In genomic region chr4:40253766-40254165, GRCm38 (mm10) we compare ENCODE assay signal across 24 mouse cellular contexts. TPM values are rescaled to one million over a fixed set of nuclear protein-coding genes. Genes with fewer than 3 reads are reported as not detected.
DNase-seq lines count a peak whose midpoint lies in the region; ATAC-seq and TF ChIP-seq lines count a peak whose summit lies in the region.
"Had no signal": no experiment of that assay in that cellular context is flagged by ENCODE, and none has a peak within 500 bp of the region (broad histone marks: within the 10 kb centered on the region; RNA-seq: fewer than 3 reads in every experiment).

No protein-coding gene starts in this region.

- no peak for TF ChIP-seq CTCF in heart, postnatal 0 days (IDR thresholded peaks at IDR 0.05; ENCODE audit: low read depth)
- no peak for TF ChIP-seq CTCF in lung, postnatal 0 days (IDR thresholded peaks at IDR 0.05)

- DNase-seq in heart, postnatal 0 days (ENCODE audit: low spot score) = no peak
- no peak for DNase-seq in heart, adult 18-20 months
- no peak for DNase-seq in lung, postnatal 0 days (ENCODE audit: low spot score)
- DNase-seq in lung, postnatal 36 days = no peak
- DNase-seq in Muller cell, postnatal 12 days (ENCODE audit: inconsistent ontology term) = peak; percentile 23
- DNase-seq in adrenal gland, adult 18-20 months (ENCODE audit: low spot score in 2 of 2) = no peak
- DNase-seq: adrenal gland, adult 8-10 months; adrenal gland, postnatal 36 days; cerebellum, adult 18-20 months; cerebellum, adult 9-10 months; cerebellum, postnatal 14 days; gastrocnemius, postnatal 25 days; heart, adult 2 months; heart, postnatal 14 days; heart, postnatal 4 days had no signal

- TF ChIP-seq EP300 in heart, postnatal 0 days (IDR thresholded peaks at IDR 0.05; ENCODE audit: low read depth) = no peak
- no peak for TF ChIP-seq EP300 in lung, postnatal 0 days (IDR thresholded peaks at IDR 0.05)

- H3K27ac ChIP-seq in heart, postnatal 0 days (ENCODE audit: low read depth) = no peak overlapping the region
- H3K27ac ChIP-seq in lung, postnatal 0 days (ENCODE audit: low read length) = no peak overlapping the region
- H3K27ac ChIP-seq: embryonic facial prominence, embryonic 12.5 days; forebrain, embryonic 12.5 days; forebrain, embryonic 15.5 days; heart, adult 2 months; heart, embryonic 10.5 days; hindbrain, embryonic 14.5 days; hindbrain, postnatal 0 days had no signal

- H3K9me3 ChIP-seq in heart, postnatal 0 days (replicated peaks; ENCODE audit: control insufficient read depth, low read length) = no peaks in the 10 kb centered on the region
- no peaks in the 10 kb centered on the region for H3K9me3 ChIP-seq in lung, postnatal 0 days (ENCODE audit: low read length)
- H3K9me3 ChIP-seq: embryonic facial prominence, embryonic 12.5 days; forebrain, embryonic 12.5 days; forebrain, embryonic 15.5 days; heart, embryonic 10.5 days had no signal

- no peak overlapping the region for H3K4me3 ChIP-seq in heart, postnatal 0 days (ENCODE audit: low read depth, low read length)
- no peak overlapping the region for H3K4me3 ChIP-seq in lung, postnatal 0 days (ENCODE audit: low read depth, low read length)
- H3K4me3 ChIP-seq: embryonic facial prominence, embryonic 12.5 days; erythroblast, embryonic 14.5 days; forebrain, embryonic 12.5 days; forebrain, embryonic 15.5 days; heart, adult 2 months; heart, embryonic 10.5 days had no signal

- peak; percentile 53; the same call in 1 of the 2 replicates for ATAC-seq in heart, postnatal 0 days (ENCODE audit: insufficient read depth, low read depth)
- ATAC-seq in lung, postnatal 0 days = peak; percentile 56
- ATAC-seq: forebrain, embryonic 15.5 days; hindbrain, postnatal 0 days; inflammation-experienced regulatory T-cells, adult 6 months; intestine, embryonic 16.5 days had no signal

- no peaks in the 10 kb centered on the region for H3K4me1 ChIP-seq in heart, postnatal 0 days (ENCODE audit: control insufficient read depth, insufficient read depth)
- H3K4me1 ChIP-seq in lung, postnatal 0 days (ENCODE audit: insufficient read depth, low read depth, low read length) = no peaks in the 10 kb centered on the region
- H3K4me1 ChIP-seq: embryonic facial prominence, embryonic 12.5 days; forebrain, embryonic 12.5 days; forebrain, embryonic 15.5 days; heart, embryonic 10.5 days had no signal

- no peak overlapping the region for H3K9ac ChIP-seq in heart, postnatal 0 days (replicated peaks; ENCODE audit: low read depth, low read length)
- H3K9ac ChIP-seq in lung, postnatal 0 days (replicated peaks; ENCODE audit: low read depth) = no peak overlapping the region
- H3K9ac ChIP-seq: embryonic facial prominence, embryonic 12.5 days; forebrain, embryonic 12.5 days; forebrain, embryonic 15.5 days; hindbrain, embryonic 14.5 days had no signal

- no peaks in the 10 kb centered on the region for H3K27me3 ChIP-seq in heart, postnatal 0 days (ENCODE audit: control insufficient read depth, insufficient read depth, low read length)
- H3K27me3 ChIP-seq in lung, postnatal 0 days (replicated peaks; ENCODE audit: insufficient read depth, low read length) = no peaks in the 10 kb centered on the region
- H3K27me3 ChIP-seq: embryonic facial prominence, embryonic 12.5 days; forebrain, embryonic 12.5 days; forebrain, embryonic 15.5 days had no signal

- 0 out of 2 replicates have a peak, but pooled peaks cover 1% of the 10 kb centered on the region for H3K36me3 ChIP-seq in heart, postnatal 0 days (replicated peaks; ENCODE audit: control insufficient read depth, insufficient read depth, low read length)
- H3K36me3 ChIP-seq in lung, postnatal 0 days (ENCODE audit: insufficient read depth, low read length) = no peaks in the 10 kb centered on the region
- H3K36me3 ChIP-seq: embryonic facial prominence, embryonic 12.5 days had no signal

- H3K4me2 ChIP-seq in heart, postnatal 0 days (ENCODE audit: low read depth, low read length) = no peak overlapping the region
- H3K4me2 ChIP-seq in lung, postnatal 0 days (replicated peaks; ENCODE audit: low read depth, low read length) = no peak overlapping the region
- H3K4me2 ChIP-seq: embryonic facial prominence, embryonic 12.5 days; forebrain, embryonic 12.5 days; forebrain, embryonic 15.5 days; hindbrain, embryonic 14.5 days had no signal

- 31% methylated on average over 2 of the region's 2 CpGs for WGBS in heart, postnatal 0 days
- WGBS in lung, postnatal 0 days = 43% methylated on average over 2 of the region's 2 CpGs

RNA-seq across cellular contexts. Expression of gene Ddx58, which starts 14.1 kb away (rescaled TPM):
- total RNA-seq in heart, postnatal 0 days (2014; rRNA removed; ENCODE audit: low replicate concordance) = 16.0 and 17.5 TPM in 2 replicates
- polyA plus RNA-seq in heart, postnatal 0 days (2015; fragmentation: Nextera tagmentation; extraction: Ambion mirVana) = 6.7 and 7.5 TPM in 2 replicates
- total RNA-seq in heart, adult 18-20 months (2021) = 1 to 10 TPM; 7.6 to 8.5 TPM
- polyA plus RNA-seq in lung, postnatal 0 days (2015; fragmentation: Nextera tagmentation; extraction: Ambion mirVana) = 15.3 and 18.1 TPM in 2 replicates
- 10 to 100 TPM; 18.7 to 24.7 TPM for total RNA-seq in adrenal gland, adult 18-20 months (2021)

RNA-seq across cellular contexts. Expression of gene Smim27, which starts 15.6 kb away (rescaled TPM):
- 0.65 and 4.9 TPM in 2 replicates for total RNA-seq in heart, postnatal 0 days (2014; rRNA removed; ENCODE audit: low replicate concordance)
- polyA plus RNA-seq in heart, postnatal 0 days (2015; fragmentation: Nextera tagmentation; extraction: Ambion mirVana) = 48.4 and 49.4 TPM in 2 replicates
- 10 to 100 TPM; 38.5 to 43.6 TPM for total RNA-seq in heart, adult 18-20 months (2021)
- 45.6 and 57.1 TPM in 2 replicates for polyA plus RNA-seq in lung, postnatal 0 days (2015; fragmentation: Nextera tagmentation; extraction: Ambion mirVana)
- total RNA-seq in adrenal gland, adult 18-20 months (2021) = 10 to 100 TPM; 35.1 to 57.1 TPM

RNA-seq across cellular contexts. Expression of gene Topors, which starts 15.9 kb away (rescaled TPM):
- 23.6 and 30.3 TPM in 2 replicates for total RNA-seq in heart, postnatal 0 days (2014; rRNA removed; ENCODE audit: low replicate concordance)
- polyA plus RNA-seq in heart, postnatal 0 days (2015; fragmentation: Nextera tagmentation; extraction: Ambion mirVana) = 15.1 and 15.5 TPM in 2 replicates
- total RNA-seq in heart, adult 18-20 months (2021) = 10 to 100 TPM in 1 of 2 experiments, 1 to 10 TPM in 1; 9.6 to 10.0 TPM
- 25.4 and 27.9 TPM in 2 replicates for polyA plus RNA-seq in lung, postnatal 0 days (2015; fragmentation: Nextera tagmentation; extraction: Ambion mirVana)
- total RNA-seq in adrenal gland, adult 18-20 months (2021) = 10 to 100 TPM; 22.9 to 29.4 TPM

RNA-seq across cellular contexts. Expression of gene Ndufb6, which starts 25.5 kb away (rescaled TPM):
- total RNA-seq in heart, postnatal 0 days (2014; rRNA removed; ENCODE audit: low replicate concordance) = 452 and 553 TPM in 2 replicates
- polyA plus RNA-seq in heart, postnatal 0 days (2015; fragmentation: Nextera tagmentation; extraction: Ambion mirVana) = 1,016 and 1,052 TPM in 2 replicates
- total RNA-seq in heart, adult 18-20 months (2021) = 100 to 1,000 TPM; 498 to 550 TPM
- 207 and 222 TPM in 2 replicates for polyA plus RNA-seq in lung, postnatal 0 days (2015; fragmentation: Nextera tagmentation; extraction: Ambion mirVana)
- 100 to 1,000 TPM; 232 to 407 TPM for total RNA-seq in adrenal gland, adult 18-20 months (2021)
